Mouse (Mus musculus) hindbrain, embryonic 16.5 days (tissue): ENCODE data around the gene Cfap126. TPM values are rescaled to one million over a fixed set of nuclear protein-coding genes. Genes with fewer than 3 reads are reported as not detected.
"Not testable (repeated sequence)": the region's sequence is repeated elsewhere in the genome, so short reads cannot be mapped to it uniquely, and the experiment has no call there.

Experiments used
- ATAC-seq: fragments of 200-750 bp; cut with Nextera tagmentation; 2 replicates; pipeline ENCODE4 v1.8.0; 2017; ENCODE audit warnings: moderate TSS enrichment, moderate library complexity
- H3K27ac ChIP-seq: fragments of 300-500 bp; sonication (generic); 2 replicates; pipeline ENCODE4 v1.5.1; 2014; ENCODE audit warnings: low read depth, mild to moderate bottlenecking, control low read depth, low read length, moderate library complexity
- H3K27me3 ChIP-seq: fragments of 300-500 bp; sonication (generic); replicated peaks from 2 replicates; pipeline ENCODE4 v1.6.1; 2014; ENCODE audit warnings: low read length; ENCODE audit not compliant: control insufficient read depth, insufficient read depth
- H3K36me3 ChIP-seq: fragments of 300-500 bp; sonication (generic); 2 replicates; pipeline ENCODE4 v1.6.1; 2014; ENCODE audit warnings: mild to moderate bottlenecking, low read length, moderate library complexity, mixed read lengths; ENCODE audit not compliant: control insufficient read depth, insufficient read depth
- H3K4me1 ChIP-seq: fragments of 300-500 bp; sonication (generic); 2 replicates; pipeline ENCODE4 v1.6.1; 2014; ENCODE audit warnings: low read depth, low read length; ENCODE audit not compliant: control insufficient read depth, insufficient read depth
- H3K4me2 ChIP-seq: fragments of 300-500 bp; sonication (generic); 2 replicates; pipeline ENCODE4 v1.6.1; 2014; ENCODE audit warnings: mild to moderate bottlenecking, low read length, control low read depth, moderate library complexity
- H3K4me3 ChIP-seq: fragments of 300-500 bp; sonication (generic); 2 replicates; pipeline ENCODE4 v1.5.1; 2014; ENCODE audit warnings: mild to moderate bottlenecking, low read length, control low read depth, moderate library complexity
- H3K9ac ChIP-seq: fragments of 300-500 bp; sonication (generic); 2 replicates; pipeline ENCODE4 v1.6.1; 2014; ENCODE audit warnings: low read depth, mild to moderate bottlenecking, control low read depth, low read length, moderate library complexity
- H3K9me3 ChIP-seq: fragments of 300-500 bp; sonication (generic); 2 replicates; pipeline ENCODE4 v1.6.1; 2014; ENCODE audit warnings: mild to moderate bottlenecking, low read length, moderate library complexity; ENCODE audit not compliant: control insufficient read depth
- WGBS: fragments of 180-500 bp; shearing (Covaris S2); extraction: QIAGEN DNeasy Blood & Tissue Kit; methylation state at CpG from one replicate; pipeline ENCODE4 v1.1.7; 2014; 5-methylcytosine and 5-hydroxymethylcytosine counted together
- polyA plus RNA-seq: library from polyadenylated mRNA; unstranded; fragments of >200 nt; fragmentation: Nextera tagmentation; extraction: Ambion mirVana; gene quantifications from 2 replicates; pipeline ENCODE4 v1.2.1, GENCODE M21; 2015

Cfap126 gene
- polyA plus RNA-seq, 1 experiment from 2014 or later: 11.6 TPM

DNA sequence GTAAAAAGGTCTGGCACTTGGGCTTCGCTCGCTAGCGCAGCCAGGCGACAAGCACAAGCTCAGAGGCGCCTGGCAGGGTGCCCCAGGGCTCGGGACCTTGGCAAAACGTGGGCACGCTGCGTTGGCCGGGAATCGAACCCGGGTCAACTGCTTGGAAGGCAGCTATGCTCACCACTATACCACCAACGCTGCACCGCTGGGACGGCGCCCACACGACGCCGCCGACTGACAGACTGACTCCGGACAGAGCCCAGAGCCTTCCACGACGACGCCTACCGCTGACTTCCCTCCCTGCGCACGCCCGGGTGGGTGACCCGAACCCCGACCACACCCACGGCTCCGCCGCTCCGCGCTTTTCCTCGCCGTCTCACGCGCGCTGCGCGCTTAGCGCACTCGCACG lies 41.5 kb upstream of the Cfap126 start:
- not testable (repeated sequence) for H3K4me3 ChIP-seq, H3K36me3 ChIP-seq, H3K27ac ChIP-seq, H3K9ac ChIP-seq, H3K9me3 ChIP-seq, H3K4me1 ChIP-seq, H3K4me2 ChIP-seq
- no CpG with 5 or more reads among the region's 45 CpGs for WGBS
- peak; percentile 17 for ATAC-seq
- peaks cover 18% of the 10 kb centered on the region for H3K27me3 ChIP-seq

DNA sequence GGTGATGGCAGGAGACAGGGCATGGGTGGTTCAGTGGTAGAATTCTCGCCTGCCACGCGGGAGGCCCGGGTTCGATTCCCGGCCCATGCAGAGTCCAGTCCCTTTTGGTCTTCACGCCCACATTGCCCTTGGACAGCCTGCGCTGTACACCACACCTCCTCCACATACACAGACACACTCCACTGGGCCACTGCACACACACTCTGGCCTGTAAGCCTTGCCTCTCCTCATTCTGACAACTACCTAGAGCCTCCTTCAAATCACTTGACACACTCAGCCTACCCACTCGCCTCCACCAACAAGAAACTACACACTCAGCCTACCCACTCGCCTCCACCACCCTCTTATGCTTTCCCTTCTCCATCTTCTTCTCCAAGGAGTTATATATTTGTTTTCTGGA lies 39.4 kb upstream of the Cfap126 start:
- H3K27me3 ChIP-seq: peaks cover 15% of the 10 kb centered on the region
- 29% methylated on average over 4 of the region's 10 CpGs for WGBS
- H3K4me1 ChIP-seq, H3K36me3 ChIP-seq, H3K4me3 ChIP-seq, H3K9me3 ChIP-seq, H3K4me2 ChIP-seq, H3K27ac ChIP-seq, H3K9ac ChIP-seq: not testable (repeated sequence)
- peak; percentile 27 for ATAC-seq

DNA sequence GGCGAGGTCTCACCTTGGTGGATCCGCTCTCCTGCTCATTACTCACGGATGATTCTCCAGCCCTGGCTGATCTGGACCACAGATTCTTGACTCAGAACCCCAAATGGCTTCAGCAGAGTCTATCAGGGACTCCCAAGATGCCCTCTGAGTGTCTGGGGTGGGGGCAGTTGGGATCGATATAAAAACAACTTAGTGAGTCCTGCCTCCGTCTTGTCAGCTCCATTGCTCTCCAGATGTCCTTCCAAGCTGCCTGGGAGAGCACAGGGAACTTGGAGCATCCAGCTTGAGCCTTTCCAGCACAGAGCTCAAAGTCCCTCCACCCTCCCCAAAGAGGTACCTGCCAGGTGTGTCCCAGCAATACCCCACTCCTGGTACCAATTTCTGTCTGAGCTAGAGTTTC lies 37.5 kb upstream of the Cfap126 start:
- H3K4me1 ChIP-seq, H3K36me3 ChIP-seq, H3K4me2 ChIP-seq, H3K9me3 ChIP-seq, H3K4me3 ChIP-seq, ATAC-seq, H3K27ac ChIP-seq, H3K9ac ChIP-seq: not testable (repeated sequence)
- H3K27me3 ChIP-seq: peaks cover 11% of the 10 kb centered on the region
- 56% methylated on average over 2 of the region's 5 CpGs for WGBS

DNA sequence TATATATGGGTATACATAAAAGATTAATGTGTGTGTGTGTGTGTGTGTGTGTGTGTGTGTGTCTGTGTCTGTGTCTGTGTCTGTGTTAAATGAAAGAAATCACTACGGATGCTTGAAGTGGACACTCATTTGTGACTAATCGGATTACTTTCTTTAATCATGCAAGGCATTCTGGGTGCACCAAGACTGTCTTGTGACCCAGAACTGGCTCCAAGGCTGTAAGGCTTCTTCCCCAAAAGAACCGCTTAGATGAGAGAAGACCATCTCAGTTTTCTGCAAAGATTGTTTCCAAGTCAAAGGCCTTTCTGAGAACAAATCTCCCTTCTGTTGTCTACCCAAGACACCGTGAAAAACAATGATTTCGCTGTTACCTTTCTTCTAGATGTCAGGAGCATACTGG lies 36.5 kb upstream of the Cfap126 start:
- H3K4me3 ChIP-seq, ATAC-seq, H3K4me1 ChIP-seq, H3K9me3 ChIP-seq, H3K9ac ChIP-seq, H3K27ac ChIP-seq, H3K36me3 ChIP-seq, H3K4me2 ChIP-seq: not testable (repeated sequence)
- WGBS: 34% methylated on average over 5 of the region's 5 CpGs
- H3K27me3 ChIP-seq: peaks cover 14% of the 10 kb centered on the region

DNA sequence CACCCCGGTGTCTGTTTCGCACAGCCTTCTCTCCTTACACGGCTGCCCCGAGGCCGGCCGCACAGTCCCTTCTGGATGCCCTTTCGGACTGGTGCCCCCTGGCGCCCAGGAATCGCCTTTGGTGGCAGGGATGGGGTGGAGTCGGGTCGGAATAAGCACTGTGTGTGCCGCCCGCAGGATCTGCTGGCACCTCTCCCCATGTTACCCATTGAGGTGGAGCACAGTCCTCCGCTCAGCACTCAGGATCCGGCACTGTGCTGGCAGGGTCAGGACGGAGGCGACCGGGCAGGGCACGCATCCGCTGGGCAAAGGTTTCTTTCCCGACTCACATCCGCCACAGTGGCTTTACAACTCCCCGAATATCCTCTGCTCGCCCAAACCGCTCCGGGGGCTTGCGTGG lies 35.8 kb upstream of the Cfap126 start:
- 2% methylated on average over 15 of the region's 27 CpGs for WGBS
- Histone ChIP-seq H3K4me3 (peak overlapping the region; percentile 22; the same call in 1 of the 2 replicates), H3K27me3 (peaks cover 14% of the 10 kb centered on the region), H3K4me2 (peak overlapping the region; percentile 42)
- not testable (repeated sequence) for H3K36me3 ChIP-seq, H3K9ac ChIP-seq, H3K4me1 ChIP-seq, H3K27ac ChIP-seq, H3K9me3 ChIP-seq
- ATAC-seq: peak; percentile 38

DNA sequence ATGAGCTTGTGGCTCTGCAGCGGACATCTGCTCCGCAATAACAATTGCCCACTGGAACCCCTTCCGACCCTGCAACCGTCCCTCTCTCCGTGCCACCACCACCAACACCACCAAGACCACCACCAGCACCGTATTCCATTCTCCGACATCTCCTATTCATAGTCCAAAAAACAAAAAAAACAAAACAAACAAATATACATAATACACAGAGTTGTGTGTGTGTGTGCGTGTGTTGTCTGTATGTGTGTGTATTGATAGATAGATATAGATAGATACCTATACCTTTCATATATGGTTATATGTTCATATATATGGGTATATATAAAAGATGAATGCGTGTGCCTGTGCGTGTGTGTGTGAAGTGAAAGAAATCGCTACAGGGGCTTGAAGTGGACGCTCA lies 35.3 kb upstream of the Cfap126 start:
- not testable (repeated sequence) for H3K36me3 ChIP-seq, ATAC-seq, H3K4me1 ChIP-seq, H3K27ac ChIP-seq, H3K9ac ChIP-seq, H3K9me3 ChIP-seq
- 20% methylated on average over 11 of the region's 12 CpGs for WGBS
- H3K4me3 ChIP-seq: peak overlapping the region; percentile 17; the same call in 1 of the 2 replicates
- H3K27me3 ChIP-seq: peaks cover 14% of the 10 kb centered on the region
- H3K4me2 ChIP-seq: peak overlapping the region; percentile 47

DNA sequence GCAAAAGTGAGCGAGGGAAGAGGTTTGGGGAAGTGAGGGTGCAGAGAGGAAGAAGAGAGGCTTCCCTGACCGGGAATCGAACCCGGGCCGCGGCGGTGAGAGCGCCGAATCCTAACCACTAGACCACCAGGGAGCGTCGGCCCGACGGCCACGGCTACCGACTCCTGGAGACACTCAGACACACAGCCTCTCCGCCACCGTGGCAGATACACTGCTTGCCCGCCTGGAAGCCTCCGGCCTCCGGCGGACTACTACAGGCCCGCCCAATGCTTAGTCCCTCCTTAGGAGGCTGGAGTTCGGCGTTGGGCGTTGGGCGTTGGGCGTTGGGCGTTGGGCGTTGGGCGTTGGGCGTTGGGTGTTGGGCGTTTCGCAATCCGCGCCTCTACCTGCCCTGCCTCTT lies 34.4 kb upstream of the Cfap126 start:
- 0% methylated on average over 1 of the region's 35 CpGs for WGBS
- not testable (repeated sequence) for H3K4me3 ChIP-seq, H3K9ac ChIP-seq, H3K9me3 ChIP-seq, H3K4me2 ChIP-seq, H3K27me3 ChIP-seq, H3K27ac ChIP-seq, H3K36me3 ChIP-seq, H3K4me1 ChIP-seq
- ATAC-seq: peak; percentile 37

DNA sequence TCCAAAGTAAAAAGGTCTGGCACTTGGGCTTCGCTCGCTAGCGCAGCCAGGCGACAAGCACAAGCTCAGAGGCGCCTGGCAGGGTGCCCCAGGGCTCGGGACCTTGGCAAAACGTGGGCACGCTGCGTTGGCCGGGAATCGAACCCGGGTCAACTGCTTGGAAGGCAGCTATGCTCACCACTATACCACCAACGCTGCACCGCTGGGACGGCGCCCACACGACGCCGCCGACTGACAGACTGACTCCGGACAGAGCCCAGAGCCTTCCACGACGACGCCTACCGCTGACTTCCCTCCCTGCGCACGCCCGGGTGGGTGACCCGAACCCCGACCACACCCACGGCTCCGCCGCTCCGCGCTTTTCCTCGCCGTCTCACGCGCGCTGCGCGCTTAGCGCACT lies 33.9 kb upstream of the Cfap126 start:
- not testable (repeated sequence) for H3K4me1 ChIP-seq
- ATAC-seq: peak; percentile 8; the same call in 1 of the 2 replicates
- no CpG with 5 or more reads among the region's 43 CpGs for WGBS

DNA sequence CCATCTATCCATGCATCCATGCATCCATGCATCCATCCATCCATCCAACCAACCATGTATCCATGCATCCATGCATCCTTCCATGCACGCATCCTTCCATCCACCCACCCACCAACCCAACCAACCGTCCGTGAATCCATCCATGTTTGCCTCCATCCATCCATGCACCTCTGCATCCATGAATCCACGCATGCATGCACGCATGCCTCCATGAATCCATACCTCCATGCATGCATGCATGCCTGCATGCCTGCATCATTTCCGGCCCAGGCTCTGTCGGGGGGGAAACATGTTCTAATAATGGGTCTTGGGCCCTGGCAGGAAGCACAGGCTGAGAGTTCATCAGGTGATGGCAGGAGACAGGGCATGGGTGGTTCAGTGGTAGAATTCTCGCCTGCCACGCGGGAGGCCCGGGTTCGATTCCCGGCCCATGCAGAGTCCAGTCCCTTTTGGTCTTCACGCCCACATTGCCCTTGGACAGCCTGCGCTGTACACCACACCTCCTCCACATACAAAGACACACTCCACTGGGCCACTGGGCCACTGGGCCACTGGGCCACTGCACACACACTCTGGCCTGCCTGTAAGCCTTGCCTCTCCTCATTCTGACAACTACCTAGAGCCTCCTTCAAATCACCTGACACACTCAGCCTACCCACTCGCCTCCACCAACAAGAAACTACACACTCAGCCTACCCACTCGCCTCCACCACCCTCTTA lies 32.0 kb upstream of the Cfap126 start:
- ATAC-seq: peak; percentile 50
- not testable (repeated sequence) for H3K36me3 ChIP-seq, H3K4me2 ChIP-seq, H3K4me3 ChIP-seq, H3K9ac ChIP-seq, H3K4me1 ChIP-seq, H3K9me3 ChIP-seq, H3K27ac ChIP-seq
- 43% methylated on average over 9 of the region's 17 CpGs for WGBS
- H3K27me3 ChIP-seq: peaks cover 10% of the 10 kb centered on the region

More for the DNA sequence above, 33.9 kb upstream of the Cfap126 start:
- not testable (repeated sequence) for H3K4me2 ChIP-seq, H3K9me3 ChIP-seq, H3K4me3 ChIP-seq, H3K36me3 ChIP-seq, H3K9ac ChIP-seq, H3K27ac ChIP-seq, H3K27me3 ChIP-seq
